Mouse (Mus musculus) 3134 (cell line): ENCODE measurements around the gene Itpkc.
"Not testable (repeated sequence)": the region's sequence is repeated elsewhere in the genome, so short reads cannot be mapped to it uniquely, and the experiment has no call there.

ENCODE experiments used
- DNase-seq: peaks from one replicate; pipeline ENCODE4 v3.0.0-alpha.2; 2011; ENCODE audit warnings: low spot score; ENCODE audit not compliant: insufficient read length; ENCODE audit errors: extremely low read depth

The Itpkc gene

DNA sequence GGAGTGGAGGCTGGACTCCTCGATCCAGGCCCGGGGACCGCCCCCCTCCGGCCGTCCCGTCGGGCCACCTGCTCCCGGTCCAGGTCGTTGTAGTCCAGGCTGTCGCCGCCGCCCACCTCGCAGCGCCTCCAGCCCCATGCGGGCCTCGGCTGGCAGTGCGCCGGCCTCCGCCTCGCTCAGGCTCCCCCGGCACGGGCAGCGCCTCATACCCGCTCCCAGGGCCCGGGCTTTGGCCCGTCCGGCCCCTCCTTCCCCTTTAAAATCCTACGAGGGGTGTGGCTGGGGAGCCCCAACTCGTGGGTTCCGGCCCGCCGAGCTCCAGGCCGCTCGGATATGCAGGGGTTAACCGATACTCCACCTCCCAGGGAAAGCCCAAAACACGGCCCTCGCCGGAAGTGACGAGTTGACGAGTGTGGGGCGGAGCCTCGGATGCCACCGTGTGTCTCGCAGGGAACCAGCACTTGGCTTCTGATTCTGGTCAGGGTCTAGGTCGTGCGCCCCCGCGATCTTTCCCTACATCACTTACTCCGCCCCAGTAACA lies at the start of gene Itpkc:
TSS of gene Itpkc (minus strand) at position 381 of the 541 bp plus-strand sequence.
- peak; percentile 89 for DNase-seq

DNA sequence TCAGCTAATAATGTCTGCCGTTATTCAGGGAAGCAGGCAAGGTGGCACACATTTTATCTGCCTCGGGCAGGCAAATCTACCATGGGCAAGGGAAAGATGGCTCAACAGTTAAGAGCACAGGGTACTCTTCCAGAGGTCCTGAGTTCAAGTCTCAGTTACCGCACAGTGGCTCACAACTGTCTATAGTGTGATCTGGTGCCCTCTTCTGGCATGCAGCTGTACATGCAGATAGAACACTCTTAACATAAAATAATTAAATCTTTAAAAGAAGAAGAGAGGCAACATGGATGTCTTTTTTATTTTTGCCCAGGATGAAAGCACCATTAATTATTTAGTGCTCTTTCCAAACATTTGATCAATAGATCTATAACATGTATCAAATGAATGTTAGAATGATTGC lies 48.7 kb upstream of the Itpkc start:
- no peak for DNase-seq

DNA sequence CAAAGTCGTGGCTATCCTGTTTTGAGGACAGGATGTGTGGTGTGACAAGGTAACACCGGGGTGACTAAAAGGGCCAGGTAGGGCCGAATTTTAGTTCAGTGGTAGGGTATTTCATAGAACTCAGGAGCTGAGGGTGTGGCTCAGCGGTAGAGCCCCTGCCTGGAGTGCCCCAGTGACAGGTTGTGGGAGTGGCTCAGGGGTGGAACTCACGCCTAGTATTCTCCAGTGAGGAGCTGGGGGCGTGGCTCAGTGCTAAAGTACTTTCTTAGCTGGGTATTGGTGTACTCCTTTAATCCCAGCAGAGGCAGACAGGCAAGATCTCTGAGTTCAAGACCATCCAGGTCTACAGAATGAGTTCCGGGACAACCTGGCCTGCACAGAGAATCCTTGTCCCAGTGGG lies 47.6 kb upstream of the Itpkc start:
- no peak for DNase-seq

DNA sequence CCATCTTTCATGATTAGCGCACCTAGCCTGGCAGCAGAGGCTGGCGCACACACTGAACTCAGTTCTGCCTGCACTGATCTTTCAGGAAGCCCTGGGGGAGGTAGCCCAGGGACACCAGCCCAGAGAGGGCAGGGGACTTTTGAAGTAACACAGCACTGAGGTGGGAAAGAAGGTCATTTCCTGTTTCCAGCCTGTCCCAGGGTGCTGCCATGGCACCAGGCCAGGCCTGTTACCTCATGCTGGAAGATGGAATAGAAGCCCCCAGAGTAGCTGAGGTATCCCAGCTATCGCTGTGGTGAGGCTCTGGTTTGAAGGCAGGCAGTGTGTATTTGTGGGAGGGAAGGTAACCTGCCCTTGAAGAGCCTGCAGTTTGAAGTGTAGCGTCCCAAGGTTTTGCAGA lies 46.5 kb upstream of the Itpkc start:
- no peak for DNase-seq

DNA sequence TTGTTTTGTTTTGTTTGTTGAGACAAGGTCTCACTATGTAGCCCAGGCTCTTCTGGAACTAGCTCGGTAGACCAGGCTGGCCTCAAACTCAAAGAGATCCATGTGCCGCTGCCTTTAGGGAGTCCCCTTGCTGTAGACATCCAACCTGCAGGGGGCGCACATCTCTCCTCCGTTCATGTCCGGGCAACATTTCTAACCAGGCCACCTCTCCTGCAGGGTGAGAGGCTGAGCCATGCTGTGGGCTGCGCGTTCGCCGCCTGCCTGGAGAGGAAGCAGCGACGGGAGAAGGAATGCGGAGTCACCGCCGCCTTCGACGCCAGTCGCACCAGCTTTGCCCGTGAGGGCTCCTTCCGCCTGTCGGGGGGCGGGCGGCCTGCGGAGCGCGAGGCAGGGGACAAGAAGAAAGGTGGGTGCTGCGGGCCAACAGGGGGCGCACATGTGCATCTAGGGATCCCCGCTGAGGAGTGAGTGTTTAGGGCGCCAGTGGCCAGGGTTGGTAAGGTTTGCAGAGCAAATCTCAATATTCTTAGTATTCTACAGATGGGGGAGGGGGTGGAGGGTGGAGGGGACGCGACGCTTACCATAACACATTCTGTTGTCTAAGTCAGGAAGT lies 45.4 kb upstream of the Itpkc start:
- no peak for DNase-seq

DNA sequence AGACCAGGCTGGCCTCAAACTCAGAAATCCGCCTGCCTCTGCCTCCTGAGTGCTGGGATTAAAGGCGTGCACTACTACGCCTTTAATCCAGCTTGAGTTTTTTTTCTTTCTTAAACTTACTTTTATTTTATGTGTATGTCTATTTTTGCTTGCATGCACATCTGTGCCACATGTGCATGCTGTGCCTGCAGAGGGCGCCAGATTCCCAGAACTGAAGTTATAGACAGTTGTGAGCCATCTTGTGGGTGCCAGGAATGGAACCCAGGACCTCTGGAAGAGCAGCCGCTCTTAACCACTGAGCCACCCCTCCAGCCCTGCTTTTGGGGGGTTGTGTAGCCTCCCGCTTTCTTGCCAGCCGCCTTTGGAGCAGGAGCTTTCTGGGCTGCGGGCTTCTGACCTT lies 43.0 kb upstream of the Itpkc start:
- no peak for DNase-seq

DNA sequence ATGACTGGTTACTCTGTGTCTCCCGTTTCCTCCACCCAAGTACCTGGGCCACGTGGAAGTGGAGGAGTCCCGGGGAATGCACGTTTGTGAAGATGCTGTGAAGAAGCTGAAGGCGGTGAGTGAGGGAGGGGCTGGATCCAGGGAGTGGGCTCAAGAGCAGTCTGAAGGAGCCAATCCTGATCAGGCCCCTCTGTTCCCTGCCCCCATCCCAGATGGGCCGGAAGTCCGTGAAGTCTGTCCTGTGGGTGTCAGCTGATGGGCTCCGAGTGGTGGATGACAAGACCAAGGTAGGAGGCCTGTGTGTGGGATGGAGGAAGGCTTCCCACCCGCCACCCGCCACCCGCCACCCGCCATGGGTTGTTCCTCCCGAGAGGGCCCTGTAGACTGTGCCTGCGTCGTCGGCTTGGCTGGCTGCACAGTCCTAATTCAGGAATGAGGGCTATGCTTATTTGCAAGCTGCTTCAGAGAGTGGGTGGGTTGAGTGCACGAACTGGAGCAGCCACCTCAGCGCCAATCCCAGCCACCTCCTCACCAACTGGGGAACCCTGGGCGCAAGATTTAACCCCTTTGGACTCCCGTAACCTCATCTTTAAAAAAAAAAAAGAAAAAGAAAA lies 38.2 kb upstream of the Itpkc start:
- no peak for DNase-seq

DNA sequence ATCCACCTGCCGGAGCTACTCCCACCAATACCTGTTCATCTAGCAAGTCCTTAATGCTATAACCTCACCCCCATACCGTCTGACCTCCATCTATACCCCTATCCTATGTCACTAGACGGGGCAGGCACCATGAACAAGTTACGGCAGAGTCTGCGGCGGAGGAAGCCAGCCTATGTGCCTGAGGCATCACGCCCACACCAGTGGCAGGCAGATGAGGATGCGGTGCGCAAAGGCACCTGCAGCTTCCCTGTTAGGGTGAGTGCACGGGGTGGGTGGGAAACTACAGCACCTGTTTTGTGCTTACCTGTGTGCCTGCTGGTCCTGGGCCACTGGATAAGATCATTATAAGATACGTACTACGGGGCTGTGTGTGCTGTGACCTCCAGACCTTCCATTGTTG lies 36.3 kb upstream of the Itpkc start:
- no peak for DNase-seq

DNA sequence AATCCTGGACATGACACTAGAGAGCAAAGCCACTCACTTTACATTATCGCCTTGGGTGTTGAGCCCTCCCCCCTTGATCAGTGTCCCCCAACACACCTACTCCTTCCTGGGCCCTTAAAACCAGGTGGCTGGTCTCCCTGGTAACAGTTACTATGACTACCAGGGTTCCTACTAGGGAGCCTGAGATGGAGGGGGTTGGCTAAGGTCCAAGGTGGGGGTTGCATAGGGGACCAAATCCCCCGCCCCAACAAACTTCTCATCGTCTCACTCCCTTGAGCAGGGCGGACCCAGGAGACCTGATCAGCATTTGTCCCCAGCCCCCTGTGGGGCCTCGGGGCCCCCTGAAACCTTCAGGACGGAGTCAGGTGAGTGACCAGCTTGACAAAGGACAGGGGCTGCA lies 33.4 kb upstream of the Itpkc start:
- DNase-seq, result no peak

DNA sequence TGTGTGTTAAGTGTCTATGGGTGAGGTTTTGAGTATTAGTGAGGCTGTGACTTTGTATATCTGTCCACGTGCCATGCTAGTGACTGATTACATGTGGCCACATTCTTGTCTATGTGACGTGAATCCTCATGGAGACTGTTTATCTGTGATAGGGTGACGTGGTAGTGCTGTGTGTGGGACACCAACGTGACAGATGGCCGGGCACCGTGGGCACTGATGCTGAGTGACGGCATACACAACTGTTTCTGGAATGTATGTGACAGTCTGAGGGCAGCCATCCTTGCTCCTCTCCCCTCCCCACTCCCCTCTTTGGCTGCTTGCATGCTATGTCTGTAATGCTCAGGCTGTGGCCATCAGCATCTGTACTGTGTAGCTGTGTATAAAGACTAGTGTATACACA lies 32.4 kb upstream of the Itpkc start:
- no peak for DNase-seq

DNA sequence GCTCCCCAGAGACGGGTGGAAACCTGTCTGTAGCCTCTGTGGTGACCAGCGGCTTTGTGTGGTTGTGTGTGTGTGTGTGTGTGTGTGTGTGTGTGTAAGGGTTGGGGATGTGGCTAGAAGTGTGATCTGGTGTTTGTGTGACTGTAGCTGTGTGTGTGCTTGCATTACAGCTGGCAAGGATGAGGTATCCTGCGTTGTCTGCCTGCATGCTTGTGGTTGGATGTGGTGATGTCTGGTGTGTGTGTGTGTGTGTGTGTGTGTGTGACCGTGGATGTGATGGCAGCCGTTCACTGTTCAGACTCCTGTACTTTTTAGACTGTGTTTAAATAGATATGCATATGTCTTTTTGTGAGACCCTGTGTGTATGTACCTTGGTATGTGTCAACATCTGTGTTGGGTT lies 31.3 kb upstream of the Itpkc start:
- peak; percentile 55 for DNase-seq

DNA sequence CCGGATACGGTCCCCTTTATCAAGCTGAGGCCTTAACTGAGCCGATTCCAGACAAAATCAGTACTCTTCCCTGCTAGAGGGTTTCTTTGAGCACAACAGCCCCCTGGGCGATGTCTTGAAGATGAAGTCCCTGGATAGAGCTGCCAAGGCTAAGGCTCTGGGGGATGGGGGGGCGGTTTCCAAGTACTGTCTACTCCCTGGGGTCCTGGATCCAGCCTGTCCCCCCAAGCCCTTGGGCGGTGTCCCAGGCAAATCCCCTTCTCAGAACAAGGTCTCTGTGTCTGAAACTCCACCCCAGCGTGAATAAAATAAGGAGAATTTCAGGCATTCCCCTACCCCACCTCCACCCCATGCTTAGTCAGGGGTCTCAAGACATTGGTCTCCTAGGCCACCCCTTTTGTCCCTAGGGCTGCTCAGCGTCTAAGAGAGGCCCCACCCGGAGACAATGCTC lies 30.8 kb upstream of the Itpkc start:
- DNase-seq, result peak; percentile 51

DNA sequence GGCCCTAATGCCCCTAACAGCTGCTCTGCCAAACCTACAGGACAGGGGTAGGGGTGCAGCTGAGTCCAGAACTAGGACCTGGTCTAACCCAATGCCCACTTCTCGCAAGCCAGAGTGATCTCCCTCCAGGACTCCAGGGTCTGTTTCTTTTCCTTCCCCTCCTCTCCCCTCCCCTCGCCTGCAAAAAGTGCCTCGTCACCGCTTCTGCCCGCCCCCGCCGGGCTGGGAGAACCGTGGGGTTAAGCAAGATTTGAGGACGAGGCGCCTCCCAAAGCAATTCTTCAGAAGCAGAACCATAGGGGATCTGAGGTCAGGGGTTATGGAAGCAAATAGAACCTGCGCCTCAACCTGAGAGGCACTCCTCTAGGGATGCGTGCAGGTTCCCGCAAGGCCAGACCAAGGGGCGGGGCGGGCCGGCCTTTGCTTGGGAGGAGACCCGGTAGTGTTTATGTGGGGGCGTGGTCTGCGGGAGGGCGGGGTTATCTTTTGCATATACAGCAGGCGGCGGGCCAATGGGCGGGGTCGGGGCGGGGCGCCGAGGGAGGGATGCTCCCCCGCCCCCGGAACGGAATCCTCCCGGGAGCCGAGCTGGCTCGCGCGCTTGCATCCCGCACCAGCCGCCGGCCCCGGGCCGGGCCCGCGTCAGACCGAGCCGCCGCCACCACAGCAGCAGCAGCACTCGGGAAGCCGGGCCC lies 29.9 kb upstream of the Itpkc start, which contains the start of gene Numbl:
TSS of gene Numbl (plus strand) at position 229 of the 695 bp plus-strand sequence.
- peak; percentile 88 for DNase-seq

DNA sequence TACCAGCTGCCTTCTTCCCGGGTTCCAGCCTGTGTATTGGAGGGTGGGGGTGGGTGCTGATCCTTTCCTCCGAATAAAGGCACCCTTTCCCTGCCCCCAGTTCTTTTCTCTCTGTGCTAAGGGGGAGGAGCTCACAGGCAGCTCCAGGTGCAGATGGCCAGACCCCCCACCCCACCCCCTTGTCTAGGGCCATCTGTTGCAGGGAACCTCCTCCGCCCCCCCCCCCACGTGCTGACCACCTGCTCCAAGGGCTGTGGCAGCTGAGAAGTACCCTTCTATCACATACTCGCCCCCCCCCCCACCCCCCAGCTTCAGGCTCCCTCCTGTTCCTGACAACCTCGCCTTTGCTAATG lies 29.4 kb upstream of the Itpkc start:
- DNase-seq, result no peak

DNA sequence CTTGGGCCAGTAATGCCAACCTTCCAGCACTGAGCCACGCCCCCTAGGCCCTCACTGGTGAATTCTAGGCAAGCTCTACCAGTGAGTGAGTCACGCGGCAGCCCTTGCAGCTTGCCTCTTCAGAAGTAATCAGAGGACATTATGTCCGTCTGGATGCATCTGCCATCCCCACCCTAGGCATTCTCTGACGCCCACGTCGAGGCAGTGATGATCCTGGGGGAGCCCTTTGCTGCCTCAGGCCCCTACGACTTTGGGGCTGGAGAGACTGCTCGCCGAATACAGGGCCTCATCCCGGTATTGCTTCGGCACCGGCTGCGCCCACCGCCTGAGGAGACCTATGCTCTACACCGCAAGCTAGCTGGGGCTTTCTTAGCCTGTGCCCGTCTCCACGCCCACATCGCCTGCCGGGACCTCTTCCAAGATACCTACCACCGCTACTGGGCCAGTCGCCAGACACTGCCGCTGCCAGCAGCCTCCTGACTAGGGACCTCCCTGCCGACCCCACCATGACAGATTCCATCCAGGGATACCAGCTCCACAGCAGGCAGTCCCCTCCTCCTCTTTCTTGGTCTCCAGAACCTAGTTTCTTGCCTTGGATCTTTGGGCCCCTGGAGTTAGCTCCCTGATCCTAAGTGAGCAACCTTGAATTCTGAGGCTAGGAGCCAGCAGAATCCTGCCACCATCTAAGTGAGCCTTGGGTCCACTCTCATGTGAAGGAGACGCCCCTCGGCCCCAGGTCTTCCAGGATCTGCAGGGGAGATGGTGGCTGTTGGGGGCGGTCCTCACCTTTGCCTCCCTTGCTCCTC lies 28.8 kb upstream of the Itpkc start:
- peak; percentile 95 for DNase-seq

DNA sequence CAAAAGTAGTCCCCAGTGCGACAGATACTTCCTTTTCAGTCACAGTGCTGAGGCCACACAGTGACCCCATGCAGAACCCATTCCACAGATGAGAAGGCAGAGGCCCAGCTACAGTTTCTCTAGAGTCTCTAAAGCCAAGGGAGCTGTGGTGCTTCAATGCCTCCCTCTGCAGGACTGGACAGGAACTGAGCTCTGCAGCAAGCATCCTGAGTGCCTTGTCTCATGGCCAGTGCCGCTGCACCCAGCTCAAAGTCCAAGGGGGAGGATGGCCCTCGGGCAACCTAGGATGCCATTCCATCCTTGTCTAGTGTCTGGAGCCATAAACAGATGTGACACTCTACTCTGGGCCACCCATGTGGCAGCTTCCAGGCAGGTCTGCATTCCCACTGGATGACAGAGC lies 27.3 kb upstream of the Itpkc start:
- DNase-seq, result peak; percentile 23

DNA sequence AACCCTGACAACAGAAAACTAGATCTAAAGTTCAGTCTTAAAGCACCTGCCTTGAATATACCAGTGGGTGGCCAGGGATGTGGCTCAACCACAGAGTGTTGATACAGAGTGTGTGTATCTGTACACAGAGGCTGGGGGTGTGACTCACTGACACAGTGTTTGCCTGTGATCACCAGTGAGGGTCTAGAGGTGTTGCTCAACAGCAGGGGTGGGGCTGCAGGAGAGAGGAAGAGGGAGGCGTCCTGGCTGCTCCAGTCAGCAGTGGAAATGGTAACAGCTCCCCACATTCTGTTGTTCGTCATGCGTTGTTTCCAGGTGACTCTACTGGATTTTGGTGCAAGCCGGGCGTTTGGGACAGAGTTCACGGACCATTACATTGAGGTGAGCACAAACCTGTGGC lies 23.5 kb upstream of the Itpkc start:
- DNase-seq, result no peak

DNA sequence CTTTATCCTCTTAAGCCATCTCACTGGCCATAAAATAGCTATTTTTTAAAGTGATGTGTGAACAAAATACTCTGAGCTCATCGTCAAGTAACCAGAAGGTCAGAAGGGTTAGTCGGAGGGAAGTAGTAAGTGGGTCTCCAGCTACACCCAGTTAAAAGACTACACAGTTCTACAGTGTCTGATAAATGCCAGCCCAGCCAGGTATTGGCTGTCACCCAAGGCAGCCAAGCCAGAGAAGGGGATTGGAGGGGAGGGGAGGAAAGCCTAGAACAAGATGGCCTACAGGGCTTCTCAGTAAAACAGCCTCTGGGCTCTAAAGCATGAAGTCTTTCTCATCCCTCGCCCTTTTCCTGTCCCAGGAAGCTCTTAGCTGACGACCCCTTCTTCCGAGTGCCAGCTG lies 21.5 kb upstream of the Itpkc start:
- no peak for DNase-seq

DNA sequence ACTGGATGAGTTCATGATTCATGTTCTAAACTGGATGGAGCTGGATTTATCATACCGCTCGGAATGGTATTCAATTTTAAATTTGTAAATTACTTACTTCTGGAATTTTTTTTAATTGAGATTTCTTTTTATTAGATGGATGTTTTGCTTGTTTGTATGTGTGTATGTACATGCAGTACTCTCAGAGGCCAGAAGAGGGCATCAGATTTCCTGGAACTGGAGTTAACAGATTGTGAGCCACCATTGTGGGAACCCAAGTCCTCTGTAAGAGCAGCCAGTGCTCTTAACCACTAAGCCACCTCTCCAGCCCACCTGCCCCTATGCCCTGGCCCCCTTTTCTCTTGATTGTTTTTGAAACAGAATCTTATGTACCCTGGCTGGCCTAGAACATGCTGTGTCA lies 20.7 kb upstream of the Itpkc start:
- no peak for DNase-seq

DNA sequence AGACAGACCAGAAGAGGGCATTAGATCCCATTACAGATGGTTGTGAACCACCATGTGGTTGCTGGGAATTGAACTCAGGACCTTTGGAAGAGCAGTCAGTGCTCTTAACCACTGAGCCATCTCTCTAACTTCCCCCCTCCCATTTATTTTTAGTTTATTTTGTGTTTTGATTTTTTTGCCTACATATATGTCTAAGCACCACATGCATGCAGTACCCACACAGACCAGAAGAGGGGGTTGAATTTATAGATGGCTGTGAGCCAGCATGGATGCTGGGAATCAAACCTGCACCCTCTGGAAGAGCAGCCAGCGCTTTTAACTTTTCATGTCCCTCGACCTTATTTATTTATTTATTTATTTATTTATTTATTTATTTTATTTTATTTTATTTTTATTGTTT lies 15.6 kb upstream of the Itpkc start:
- not testable (repeated sequence) for DNase-seq

DNA sequence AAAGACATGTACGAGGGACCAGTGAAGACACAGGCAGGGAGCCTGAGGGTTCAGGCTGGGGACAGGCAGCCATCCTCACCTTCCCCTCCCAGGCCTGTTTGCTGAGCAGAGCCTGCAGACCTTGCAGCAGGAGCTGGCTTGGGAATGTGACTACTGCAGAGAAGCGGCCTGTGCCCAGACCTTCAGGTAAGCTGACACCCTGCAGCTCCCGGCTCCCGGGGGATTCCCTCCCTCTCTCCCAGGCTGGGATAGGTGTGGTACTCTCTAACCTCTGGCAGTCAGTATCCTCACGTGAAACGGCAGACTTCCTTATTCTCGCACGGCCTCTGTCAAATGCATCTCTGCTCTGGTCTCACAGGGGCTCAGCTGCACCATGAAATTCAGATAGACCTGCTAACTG lies 14.8 kb upstream of the Itpkc start:
- no peak for DNase-seq
